ENCODE assay signal across 8 mouse cellular contexts in genomic region chr8:72134756-72135445, GRCm38 (mm10). TPM values are rescaled to one million over a fixed set of nuclear protein-coding genes. Genes with fewer than 3 reads are reported as not detected.
DNase-seq lines count a peak whose midpoint lies in the region; ATAC-seq lines count a peak whose summit lies in the region.

Tpm4 (plus strand) TSS chr8:72134975.

- no peaks in the 10 kb centered on the region for H3K9me3 ChIP-seq in embryonic facial prominence, embryonic 10.5 days
- no peaks in the 10 kb centered on the region for H3K9me3 ChIP-seq in limb, embryonic 12.5 days
- no peaks in the 10 kb centered on the region for H3K9me3 ChIP-seq in midbrain, embryonic 12.5 days

- peak within 1 kb of the TSS; percentile 100 for H3K27ac ChIP-seq in embryonic facial prominence, embryonic 10.5 days (replicated peaks)
- peak within 1 kb of the TSS; percentile 100 for H3K27ac ChIP-seq in limb, embryonic 12.5 days
- peak within 1 kb of the TSS; percentile 92 for H3K27ac ChIP-seq in midbrain, embryonic 12.5 days (replicated peaks)

- H3K4me1 ChIP-seq in embryonic facial prominence, embryonic 10.5 days = peaks cover 48% of the 10 kb centered on the region
- peaks cover 17% of the 10 kb centered on the region for H3K4me1 ChIP-seq in limb, embryonic 12.5 days (replicated peaks)
- H3K4me1 ChIP-seq in midbrain, embryonic 12.5 days = peaks cover 18% of the 10 kb centered on the region

- peak within 1 kb of the TSS; percentile 92 for H3K4me3 ChIP-seq in embryonic facial prominence, embryonic 10.5 days
- peak within 1 kb of the TSS; percentile 82 for H3K4me3 ChIP-seq in limb, embryonic 12.5 days (replicated peaks)
- peak within 1 kb of the TSS; percentile 78 for H3K4me3 ChIP-seq in midbrain, embryonic 12.5 days

- H3K4me2 ChIP-seq in limb, embryonic 12.5 days = peak within 1 kb of the TSS; percentile 79
- peak within 1 kb of the TSS; percentile 84 for H3K4me2 ChIP-seq in midbrain, embryonic 12.5 days (replicated peaks)

- peaks cover 25% of the 10 kb centered on the region for H3K36me3 ChIP-seq in embryonic facial prominence, embryonic 10.5 days (replicated peaks)
- peaks cover 21% of the 10 kb centered on the region for H3K36me3 ChIP-seq in limb, embryonic 12.5 days
- H3K36me3 ChIP-seq in midbrain, embryonic 12.5 days = peaks cover 20% of the 10 kb centered on the region

- no peaks in the 10 kb centered on the region for H3K27me3 ChIP-seq in embryonic facial prominence, embryonic 10.5 days (replicated peaks; ENCODE audit: low read depth, poor library complexity, severe bottlenecking)
- H3K27me3 ChIP-seq in limb, embryonic 12.5 days = no peaks in the 10 kb centered on the region
- H3K27me3 ChIP-seq in midbrain, embryonic 12.5 days = no peaks in the 10 kb centered on the region

- 1% methylated on average over 49 of the region's 49 CpGs for WGBS in embryonic facial prominence, embryonic 10.5 days
- under 1% methylated on average over 45 of the region's 49 CpGs for WGBS in limb, embryonic 12.5 days
- WGBS in midbrain, embryonic 12.5 days = 1% methylated on average over 38 of the region's 49 CpGs

- peak; percentile 72 for DNase-seq in embryo, embryonic 10 days (ENCODE audit: low spot score)
- no peak for DNase-seq in embryo, embryonic 9.5 days (ENCODE audit: extremely low spot score)
- peak; percentile 93 for DNase-seq in embryonic facial prominence, embryonic 10.5 days (ENCODE audit: low spot score)
- DNase-seq in heart, adult 18-20 months = peak in 1 of 2 experiments; percentile 83
- peak; percentile 64 for DNase-seq in kidney, adult 11 months
- peak; percentile 22 for DNase-seq in spleen, adult 12 weeks (ENCODE audit: low spot score)

- ATAC-seq in limb, embryonic 12.5 days (ENCODE audit: insufficient number of reproducible peaks, insufficient read depth, low FRiP score, low TSS enrichment, low read depth) = peak; percentile 65
- peak; percentile 86 for ATAC-seq in midbrain, embryonic 12.5 days (ENCODE audit: low FRiP score, low read depth)

- peak within 1 kb of the TSS; percentile 97 for H3K9ac ChIP-seq in limb, embryonic 12.5 days (replicated peaks)
- peak within 1 kb of the TSS; percentile 89 for H3K9ac ChIP-seq in midbrain, embryonic 12.5 days (replicated peaks)

RNA-seq across cellular contexts. Expression of gene Tpm4, which starts in this region (rescaled TPM):
- 749 and 797 TPM in 2 replicates for polyA plus RNA-seq in embryonic facial prominence, embryonic 10.5 days (2016; fragmentation: Nextera tagmentation; extraction: Ambion mirVana)
- 100 to 1,000 TPM in 1 of 2 experiments, 10 to 100 TPM in 1; 89.1 to 107 TPM for total RNA-seq in heart, adult 18-20 months (2021)
- polyA plus RNA-seq in limb, embryonic 12.5 days (2016; fragmentation: Nextera tagmentation; extraction: Ambion mirVana) = 668 and 683 TPM in 2 replicates
- 415 and 450 TPM in 2 replicates for polyA plus RNA-seq in midbrain, embryonic 12.5 days (2016; fragmentation: Nextera tagmentation; extraction: Ambion mirVana)
